Mouse (Mus musculus) heart, postnatal 0 days (tissue): ENCODE measurements at regions not wholly inside any gene's neighbourhood (a gene's known extent, or its start where the extent isn't known, plus 50 kb on each side); places are given as distances from the start of the nearest gene placed in this dataset.

Experiments used
- CTCF ChIP-seq: IDR thresholded peaks from 2 replicates; pipeline ENCODE4 v1.5.1; 2016; ENCODE audit warnings: antibody characterized with exemption, control low read depth, low read depth
- EP300 ChIP-seq: IDR thresholded peaks from 2 replicates; pipeline ENCODE4 v1.6.1; 2016; ENCODE audit warnings: antibody characterized with exemption, low read depth

- no peak for TF ChIP-seq EP300
- no peak for TF ChIP-seq CTCF
Measured at GRCm38 (mm10) chr9:84740336-84740735, 572.2 kb upstream of the Gm11114 start.
